Mouse (Mus musculus) heart, embryonic 14.5 days (tissue): ENCODE data around the gene Creld2. TPM values are rescaled to one million over a fixed set of nuclear protein-coding genes. Genes with fewer than 3 reads are reported as not detected.
A peak's percentile ranks its signal among the peaks of the same experiment; 100 is the strongest.

Experiments
- ATAC-seq: fragments of 200-750 bp; cut with Nextera tagmentation; 2 replicates; pipeline ENCODE4 v1.8.0; 2017; ENCODE audit warnings: low read depth, moderate TSS enrichment; ENCODE audit not compliant: insufficient number of reproducible peaks, insufficient read depth, low FRiP score
- H3K27ac ChIP-seq, 2 experiments: fragments of 200-500 bp in 1 of 2; fragments of 300-500 bp in 1 of 2; sonication (generic) in 1 of 2; replicated peaks in 1 of 2; 2 replicates each; pipeline ENCODE4 v1.5.1; 2012 to 2014; ENCODE audit warnings: low read depth in 2 of 2, low read length in 2 of 2, control low read depth in 1 of 2, mild to moderate bottlenecking in 1 of 2, mixed read lengths in 1 of 2; ENCODE audit not compliant: control insufficient read depth in 1 of 2, insufficient read depth in 1 of 2
- H3K27me3 ChIP-seq: fragments of 300-500 bp; sonication (generic); 2 replicates; pipeline ENCODE4 v1.6.1; 2014; ENCODE audit warnings: mild to moderate bottlenecking, low read length, control low read depth; ENCODE audit not compliant: control insufficient read depth, insufficient read depth
- H3K36me3 ChIP-seq: fragments of 300-500 bp; sonication (generic); 2 replicates; pipeline ENCODE4 v1.6.1; 2014; ENCODE audit warnings: mild to moderate bottlenecking, control low read depth, low read length, mixed read lengths; ENCODE audit not compliant: control insufficient read depth, insufficient read depth
- H3K4me1 ChIP-seq, 2 experiments: fragments of 200-500 bp in 1 of 2; fragments of 300-500 bp in 1 of 2; sonication (generic) in 1 of 2; 2 replicates each; pipeline ENCODE4 v1.6.1; 2012 to 2014; ENCODE audit warnings: low read length in 2 of 2, control low read depth in 1 of 2, mixed read lengths in 1 of 2; ENCODE audit not compliant: control insufficient read depth in 2 of 2, insufficient read depth in 2 of 2
- H3K4me2 ChIP-seq: fragments of 300-500 bp; sonication (generic); 2 replicates; pipeline ENCODE4 v1.6.1; 2014; ENCODE audit warnings: mild to moderate bottlenecking, low read length
- H3K4me3 ChIP-seq, 2 experiments: fragments of 200-500 bp in 1 of 2; fragments of 300-500 bp in 1 of 2; sonication (generic) in 1 of 2; 2 replicates each; pipeline ENCODE4 v1.5.1; 2012 to 2014; ENCODE audit warnings: low read length in 2 of 2, mild to moderate bottlenecking in 2 of 2, control low read depth in 1 of 2, low read depth in 1 of 2, moderate library complexity in 1 of 2; ENCODE audit not compliant: control insufficient read depth in 1 of 2, insufficient read depth in 1 of 2
- H3K9ac ChIP-seq: fragments of 300-500 bp; sonication (generic); 2 replicates; pipeline ENCODE4 v1.6.1; 2014; ENCODE audit warnings: mild to moderate bottlenecking, low read length
- H3K9me3 ChIP-seq: fragments of 300-500 bp; sonication (generic); 2 replicates; pipeline ENCODE4 v1.6.1; 2016; ENCODE audit warnings: low read length, control low read depth; ENCODE audit not compliant: control insufficient read depth
- WGBS: fragments of 180-500 bp; shearing (Covaris S2); extraction: QIAGEN DNeasy Blood & Tissue Kit; methylation state at CpG from one replicate; pipeline ENCODE4 v1.1.7; 2014; 5-methylcytosine and 5-hydroxymethylcytosine counted together
- polyA plus RNA-seq: library from polyadenylated mRNA; unstranded; fragments of >200 nt; fragmentation: Nextera tagmentation; extraction: Ambion mirVana; gene quantifications from 2 replicates; pipeline ENCODE4 v1.2.1, GENCODE M21; 2014

Gene Creld2
- polyA plus RNA-seq, 1 experiment from 2014 or later = 46.3 TPM

DNA sequence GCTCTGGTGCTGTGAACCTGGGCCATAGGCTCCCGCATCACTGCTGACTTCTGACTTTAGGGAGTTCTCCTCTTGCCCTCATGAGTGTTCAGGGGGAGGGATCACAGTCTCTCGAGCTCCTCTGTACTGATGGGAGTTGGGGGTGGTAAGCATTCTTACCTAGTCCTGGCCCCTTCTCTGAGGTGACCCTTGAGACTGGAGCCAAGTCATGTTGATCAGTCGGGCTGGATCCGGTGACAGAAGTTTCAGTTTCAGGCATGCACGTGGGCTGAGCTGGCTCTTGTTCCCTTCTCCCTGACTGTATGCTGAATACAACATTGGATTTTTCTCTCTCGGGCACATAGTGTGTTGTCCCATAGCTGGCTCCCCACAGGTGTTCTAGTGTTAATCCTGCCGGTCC, 2.0 kb downstream of the Creld2 start:
- WGBS = 85% methylated on average over 7 of the region's 7 CpGs
- Histone ChIP-seq H3K9ac (no peak overlapping the region), H3K36me3 (peaks cover 56% of the 10 kb centered on the region)

DNA sequence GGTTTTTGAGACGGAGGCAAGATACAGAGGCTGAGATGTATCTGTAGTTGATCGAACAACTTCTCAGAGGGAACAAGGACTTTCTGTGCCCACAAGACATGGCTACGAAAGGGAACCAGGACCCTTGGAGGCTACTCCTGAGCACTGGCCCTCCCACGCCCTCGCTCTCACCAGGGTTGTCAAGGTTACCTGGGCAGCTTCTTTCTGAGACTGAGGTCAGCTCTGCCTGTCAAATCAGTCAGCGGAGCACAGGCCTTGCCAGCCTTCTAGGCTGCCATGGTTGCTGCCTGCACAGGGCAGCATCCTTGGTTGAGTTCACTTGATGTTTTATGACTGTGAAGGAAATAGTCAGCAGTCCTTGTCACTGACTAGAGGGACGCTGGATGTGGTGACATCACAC, 3.1 kb downstream of the Creld2 start:
- 91% methylated on average over 7 of the region's 7 CpGs for WGBS
- Histone ChIP-seq H3K4me3 (no peak overlapping the region), H3K27me3 (no peaks in the 10 kb centered on the region), H3K36me3 (peaks cover 61% of the 10 kb centered on the region), H3K9me3 (no peaks in the 10 kb centered on the region), H3K4me1 (peaks cover 8 to 17% of the 10 kb centered on the region in 2 experiments), H3K9ac (no peak overlapping the region), H3K27ac (no peak overlapping the region), H3K4me2 (no peak overlapping the region)
- ATAC-seq = no peak

More for the DNA sequence above, 2.0 kb downstream of the Creld2 start:
- no peak overlapping the region for H3K4me3 ChIP-seq
- no peak for ATAC-seq
- H3K4me2 ChIP-seq = no peak overlapping the region
- no peaks in the 10 kb centered on the region for H3K9me3 ChIP-seq
- H3K27me3 ChIP-seq = no peaks in the 10 kb centered on the region
- H3K4me1 ChIP-seq = peaks cover 8 to 17% of the 10 kb centered on the region in 2 experiments
- H3K27ac ChIP-seq = no peak overlapping the region

- 94% methylated on average over 5 of the region's 5 CpGs for WGBS
- H3K27me3 ChIP-seq = no peaks in the 10 kb centered on the region
- H3K4me1 ChIP-seq = peaks cover 7 to 16% of the 10 kb centered on the region in 2 experiments
- H3K27ac ChIP-seq = no peak overlapping the region
- H3K9me3 ChIP-seq = no peaks in the 10 kb centered on the region
- H3K9ac ChIP-seq = no peak overlapping the region
- H3K4me3 ChIP-seq = no peak overlapping the region
- H3K36me3 ChIP-seq = peaks cover 61% of the 10 kb centered on the region
- no peak overlapping the region for H3K4me2 ChIP-seq
- no peak for ATAC-seq
Measured at GRCm38 (mm10) chr15:88823376-88823775, 3.9 kb downstream of the Creld2 start.

DNA sequence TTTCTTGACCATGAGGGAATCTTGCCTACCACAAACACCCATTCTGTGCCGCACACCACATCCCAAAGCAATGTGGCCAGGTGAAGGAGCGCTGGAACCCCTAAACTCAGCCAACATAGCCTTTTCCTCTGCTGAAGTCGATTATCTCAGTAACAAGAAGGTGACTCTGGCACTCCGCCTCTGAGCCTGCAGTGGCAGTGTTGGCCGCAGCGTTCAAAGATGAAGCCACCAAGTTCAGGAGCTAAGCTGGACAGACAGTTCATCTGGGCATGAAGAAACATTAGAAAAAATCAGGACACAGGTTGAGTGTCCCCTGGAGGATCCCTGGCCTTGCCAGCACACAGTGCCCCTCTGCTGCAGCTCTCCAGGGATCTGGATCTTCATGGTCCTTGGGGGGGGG, 8.0 kb downstream of the Creld2 start:
- WGBS = 83% methylated on average over 6 of the region's 6 CpGs
- H3K27me3 ChIP-seq = no peaks in the 10 kb centered on the region
- ATAC-seq = no peak
- H3K4me2 ChIP-seq = no peak overlapping the region
- H3K36me3 ChIP-seq = peaks cover 47% of the 10 kb centered on the region
- H3K9ac ChIP-seq = no peak overlapping the region
- no peak overlapping the region for H3K4me3 ChIP-seq
- H3K4me1 ChIP-seq = peaks cover 29 to 38% of the 10 kb centered on the region in 2 experiments
- no peaks in the 10 kb centered on the region for H3K9me3 ChIP-seq
- H3K27ac ChIP-seq = no peak overlapping the region

DNA sequence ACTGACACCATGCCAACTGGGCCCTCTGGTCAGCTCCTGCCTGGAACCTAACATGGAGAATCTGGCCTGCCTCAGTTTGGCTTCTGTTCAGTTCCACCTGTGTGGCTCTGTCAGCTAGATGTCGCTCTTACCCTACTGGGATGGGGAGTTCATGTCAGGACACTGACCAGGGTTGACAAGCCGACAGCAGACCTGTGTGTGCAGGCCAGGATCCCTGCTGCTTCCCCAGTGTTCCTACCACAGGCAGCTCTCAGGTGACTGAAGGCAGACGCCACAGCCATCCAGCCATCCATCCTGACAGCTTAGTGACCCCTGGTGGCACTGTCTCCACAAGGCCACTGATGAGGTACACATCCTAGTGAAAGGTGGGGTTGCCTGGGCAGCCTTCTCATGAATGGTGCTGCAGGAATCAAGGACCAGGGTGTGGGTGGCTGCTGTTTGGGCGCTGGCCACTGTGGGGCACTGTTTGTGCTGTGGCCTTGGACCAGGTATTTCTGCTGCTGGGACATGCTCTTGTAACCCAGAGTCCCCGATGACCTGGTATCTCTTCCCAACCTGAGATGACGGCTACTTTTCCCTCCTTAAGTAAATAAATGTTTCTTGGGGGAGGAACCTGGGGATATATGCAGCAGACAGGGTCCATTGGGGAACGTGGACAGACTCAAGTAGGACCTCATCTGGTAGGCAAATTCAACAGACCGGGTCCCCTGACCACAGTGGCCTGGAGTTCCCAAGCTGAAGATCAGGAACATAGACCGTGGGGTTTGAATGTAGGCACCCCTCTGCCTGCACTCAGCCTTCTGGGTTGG, 8.7 kb downstream of the Creld2 start:
- ATAC-seq = 0 out of 2 replicates have a peak, but pooled peaks have one; percentile 10
- Histone ChIP-seq H3K9ac (no peak overlapping the region), H3K4me2 (no peak overlapping the region), H3K4me1 (peaks cover 30 to 44% of the 10 kb centered on the region in 2 experiments), H3K4me3 (no peak overlapping the region), H3K9me3 (no peaks in the 10 kb centered on the region), H3K27me3 (no peaks in the 10 kb centered on the region), H3K36me3 (peaks cover 39% of the 10 kb centered on the region), H3K27ac (no peak overlapping the region)
- WGBS = 17% methylated on average over 9 of the region's 9 CpGs

DNA sequence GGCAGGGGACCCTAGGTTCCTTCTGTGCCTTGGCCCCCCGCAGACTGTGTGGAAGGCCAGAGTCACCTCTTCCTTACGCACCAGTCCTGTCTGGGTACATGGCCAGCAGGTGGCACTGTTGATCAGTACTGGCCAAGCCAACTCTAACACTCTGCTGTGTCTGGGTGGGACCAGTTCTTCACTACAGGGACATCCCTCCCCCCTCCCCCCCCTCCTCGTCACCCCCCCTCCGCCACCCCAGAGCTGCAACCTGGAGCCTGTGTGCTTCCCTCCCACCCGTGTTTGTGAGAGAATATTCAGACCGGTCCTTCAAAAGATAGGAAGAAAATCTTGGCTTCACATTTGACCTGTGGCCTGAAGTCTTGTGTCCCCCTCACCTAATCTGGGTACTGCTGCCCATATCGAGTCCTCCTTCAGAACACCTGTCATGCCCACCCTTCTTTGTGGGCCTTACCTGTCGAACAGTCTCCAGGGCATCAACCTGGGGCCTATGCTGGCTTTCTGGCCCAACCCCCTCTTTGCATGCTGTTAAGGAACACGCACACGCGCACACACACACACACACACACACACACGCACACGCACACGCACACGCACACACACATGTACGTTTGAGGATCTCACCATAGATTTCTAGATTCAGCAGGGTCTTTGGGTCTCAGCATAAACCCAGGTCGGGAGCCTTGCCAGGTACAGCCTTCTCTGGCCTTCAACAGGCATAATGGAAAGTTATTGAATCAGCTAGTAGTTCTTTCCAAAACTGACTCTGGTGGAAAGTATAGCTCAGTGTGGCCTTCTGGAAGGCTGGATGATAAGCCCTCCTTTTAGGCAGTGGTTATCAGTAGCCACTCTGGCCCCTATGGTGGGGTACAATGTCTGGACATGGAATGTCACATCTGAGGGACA, 9.6 kb downstream of the Creld2 start:
- peak; percentile 64 for ATAC-seq
- Histone ChIP-seq H3K27me3 (no peaks in the 10 kb centered on the region), H3K4me3 (no peak overlapping the region), H3K36me3 (peaks cover 31% of the 10 kb centered on the region), H3K4me2 (no peak overlapping the region), H3K9ac (no peak overlapping the region), H3K9me3 (no peaks in the 10 kb centered on the region), H3K4me1 (peaks cover 30 to 44% of the 10 kb centered on the region in 2 experiments), H3K27ac (peak overlapping the region in 1 of 2 experiments; percentile 33; a peak in 1 of 4 replicates)
- WGBS = 48% methylated on average over 17 of the region's 17 CpGs

- peak overlapping the region; percentile 38; the same call in 1 of the 2 replicates for H3K9ac ChIP-seq
- H3K4me3 ChIP-seq = no peak overlapping the region
- peaks cover 30 to 44% of the 10 kb centered on the region in 2 experiments for H3K4me1 ChIP-seq
- H3K9me3 ChIP-seq = no peaks in the 10 kb centered on the region
- no peak for ATAC-seq
- H3K36me3 ChIP-seq = peaks cover 22% of the 10 kb centered on the region
- H3K27me3 ChIP-seq = no peaks in the 10 kb centered on the region
- H3K4me2 ChIP-seq = no peak overlapping the region
- 63% methylated on average over 6 of the region's 6 CpGs for WGBS
- peak overlapping the region in 1 of 2 experiments; percentile 33; a peak in 1 of 4 replicates for H3K27ac ChIP-seq
Measured at GRCm38 (mm10) chr15:88829791-88830440, 10.5 kb downstream of the Creld2 start.
